Mouse (Mus musculus): ENCODE data around the gene Nelfb. TPM values are rescaled to one million over a fixed set of nuclear protein-coding genes. Genes with fewer than 3 reads are reported as not detected.

The Nelfb gene
- total RNA-seq, 2 experiments from 2014 or later, result 24.1 to 26.1 TPM

- peak; percentile 73 for DNase-seq
- intact Hi-C loops (cut with DNase I; ENCODE audit: low total_unique reads), result no loop called here
Observed at GRCm38 (mm10) chr2:25167919-25168664, 43.2 kb downstream of the Nelfb start.

- intact Hi-C loops (cut with DNase I; ENCODE audit: low total_unique reads), result no loop called here
- DNase-seq, result peak; percentile 1
Observed at GRCm38 (mm10) chr2:25167481-25167880, 43.8 kb downstream of the Nelfb start.

GRCm38 (mm10) chr2:25157655-25158054, 53.6 kb downstream of the Nelfb start:
- intact Hi-C loops (cut with DNase I; ENCODE audit: low total_unique reads), result no loop called here
- no peak for DNase-seq

- DNase-seq, result no peak
- intact Hi-C loops (cut with DNase I; ENCODE audit: low total_unique reads), result no loop called here
Observed at GRCm38 (mm10) chr2:25156990-25157389, 54.3 kb downstream of the Nelfb start.

GRCm38 (mm10) chr2:25156177-25156576, 55.1 kb downstream of the Nelfb start:
- DNase-seq, result no peak
- intact Hi-C loops (cut with DNase I; ENCODE audit: low total_unique reads), result no loop called here

- intact Hi-C loops (cut with DNase I; ENCODE audit: low total_unique reads), result no loop called here
- DNase-seq, result no peak
Observed at GRCm38 (mm10) chr2:25151280-25151956, 59.9 kb downstream of the Nelfb start.

Other genes starting within 250 kb of the Nelfb start
- gene Dph7, start 249.1 kb downstream of the Nelfb start, total RNA-seq (2021), result 1 to 10 TPM; 4.1 to 4.8 TPM
- gene Mrpl41, start 236.4 kb downstream of the Nelfb start, total RNA-seq (2021), result 10 to 100 TPM; 40.9 to 46.3 TPM
- 10 to 100 TPM; 16.5 to 25.5 TPM for gene Pnpla7, start 235.5 kb downstream of the Nelfb start, total RNA-seq (2021)
- 10 to 100 TPM; 16.7 to 19.5 TPM for gene Nsmf, start 157.1 kb downstream of the Nelfb start, total RNA-seq (2021)
- gene Entpd8, start 131.2 kb downstream of the Nelfb start, total RNA-seq (2021), result not detected
- gene Noxa1, start 116.3 kb downstream of the Nelfb start, total RNA-seq (2021), result not detected
- gene Nrarp, start 30.7 kb downstream of the Nelfb start, total RNA-seq (2021), result 10 to 100 TPM; 11.3 to 13.6 TPM
- gene Tor4a, start 14.6 kb downstream of the Nelfb start, total RNA-seq (2021), result 1 to 10 TPM; 1.9 TPM
- gene Stpg3, start 3.1 kb upstream of the Nelfb start, total RNA-seq (2021), result not detected
- gene Fam166a, start 7.3 kb upstream of the Nelfb start, total RNA-seq (2021), result not detected
- 100 to 1,000 TPM; 291 to 431 TPM for gene Tubb4b, start 13.2 kb upstream of the Nelfb start, total RNA-seq (2021)
- gene Slc34a3, start 22.9 kb upstream of the Nelfb start, total RNA-seq (2021), result not detected
- not detected for gene Rnf224, start 25.3 kb upstream of the Nelfb start, total RNA-seq (2021)
- gene Rnf208, start 30.8 kb upstream of the Nelfb start, total RNA-seq (2021), result 1 to 10 TPM in 1 of 2 experiments, under 1 TPM in 1; 0.66 to 1.4 TPM
- gene Cysrt1, start 31.0 kb upstream of the Nelfb start, total RNA-seq (2021), result not detected
- 1 to 10 TPM in 1 of 2 experiments, not detected in 1; 1.5 TPM for gene AL732309.1, start 35.4 kb upstream of the Nelfb start, total RNA-seq (2021)
- gene Tmem203, start 44.0 kb upstream of the Nelfb start, total RNA-seq (2021), result 10 to 100 TPM; 13.5 to 13.6 TPM
- 1 to 10 TPM; 2.8 to 5.0 TPM for gene Tprn, start 51.1 kb upstream of the Nelfb start, total RNA-seq (2021)
- 10 to 100 TPM; 28.9 to 34.2 TPM for gene Ssna1, start 60.9 kb upstream of the Nelfb start, total RNA-seq (2021)
- 10 to 100 TPM; 29.7 to 31.0 TPM for gene Anapc2, start 61.0 kb upstream of the Nelfb start, total RNA-seq (2021)
- not detected for gene Tmem210, start 76.7 kb upstream of the Nelfb start, total RNA-seq (2021)
- not detected for gene Lrrc26, start 78.4 kb upstream of the Nelfb start, total RNA-seq (2021)
- gene Grin1, start 107.7 kb upstream of the Nelfb start, total RNA-seq (2021), result under 1 TPM in 1 of 2 experiments, not detected in 1; 0.22 TPM
- gene Man1b1, start 120.8 kb upstream of the Nelfb start, total RNA-seq (2021), result 10 to 100 TPM; 16.7 to 17.0 TPM
- gene Dpp7, start 144.9 kb upstream of the Nelfb start, total RNA-seq (2021), result 1 to 10 TPM; 6.0 to 6.6 TPM
- gene Uap1l1, start 154.2 kb upstream of the Nelfb start, total RNA-seq (2021), result 1 to 10 TPM; 5.2 to 5.8 TPM
- 1 to 10 TPM; 1.2 to 1.6 TPM for gene Sapcd2, start 160.8 kb upstream of the Nelfb start, total RNA-seq (2021)
- gene Entpd2, start 184.4 kb upstream of the Nelfb start, total RNA-seq (2021), result 10 to 100 TPM; 19.0 to 25.2 TPM
- 10 to 100 TPM; 24.0 to 28.1 TPM for gene Npdc1, start 187.9 kb upstream of the Nelfb start, total RNA-seq (2021)
- gene Fut7, start 211.8 kb upstream of the Nelfb start, total RNA-seq (2021), result not detected
- gene Abca2, start 217.2 kb upstream of the Nelfb start, total RNA-seq (2021), result 10 to 100 TPM in 1 of 2 experiments, 1 to 10 TPM in 1; 9.2 to 11.6 TPM
- gene Clic3, start 245.3 kb upstream of the Nelfb start, total RNA-seq (2021), result not detected
- 10 to 100 TPM; 15.7 to 18.9 TPM for gene Paxx, start 249.6 kb upstream of the Nelfb start, total RNA-seq (2021)